ENCODE assay signal across 15 mouse cellular contexts in genomic region chr7:119667893-119668292, GRCm38 (mm10). TPM values are rescaled to one million over a fixed set of nuclear protein-coding genes. Genes with fewer than 3 reads are reported as not detected.
"Had no signal": no experiment of that assay in that cellular context is flagged by ENCODE, and none has a peak within 500 bp of the region (broad histone marks: within the 10 kb centered on the region; RNA-seq: fewer than 3 reads in every experiment).

No protein-coding gene starts in this region.

- DNase-seq: left cerebral cortex, postnatal 4 days; lung, embryonic 14.5 days; lung, postnatal 10 days; lung, postnatal 4 days; midbrain, embryonic 14.5 days; thymus, postnatal 4 days had no signal

- H3K4me1 ChIP-seq: hindbrain, embryonic 15.5 days; limb, embryonic 13.5 days; midbrain, embryonic 10.5 days; neural tube, embryonic 15.5 days had no signal

- H3K27ac ChIP-seq: hindbrain, embryonic 15.5 days; limb, embryonic 13.5 days; liver, embryonic 14.5 days; midbrain, embryonic 10.5 days; neural tube, embryonic 15.5 days; stomach, postnatal 0 days had no signal

- H3K4me2 ChIP-seq: hindbrain, embryonic 15.5 days; limb, embryonic 13.5 days; lung, embryonic 14.5 days; neural tube, embryonic 15.5 days had no signal

- H3K36me3 ChIP-seq: hindbrain, embryonic 15.5 days; limb, embryonic 13.5 days; midbrain, embryonic 10.5 days; neural tube, embryonic 15.5 days had no signal

- H3K9me3 ChIP-seq: hindbrain, embryonic 15.5 days; limb, embryonic 13.5 days; midbrain, embryonic 10.5 days; neural tube, embryonic 15.5 days had no signal

- H3K9ac ChIP-seq: hindbrain, embryonic 15.5 days; limb, embryonic 13.5 days; liver, embryonic 14.5 days; lung, embryonic 14.5 days; neural tube, embryonic 15.5 days had no signal

- H3K4me3 ChIP-seq: hindbrain, embryonic 15.5 days; limb, embryonic 13.5 days; midbrain, embryonic 10.5 days; myocyte; neural tube, embryonic 15.5 days had no signal

- H3K27me3 ChIP-seq: hindbrain, embryonic 15.5 days; limb, embryonic 13.5 days; neural tube, embryonic 15.5 days had no signal

RNA-seq across cellular contexts. Expression of gene Acsm4, which starts 21.9 kb away (rescaled TPM):
- polyA plus RNA-seq: hindbrain, embryonic 15.5 days; large intestine, adult 2 months; limb, embryonic 13.5 days; liver, embryonic 14.5 days; lung, embryonic 14.5 days; midbrain, embryonic 10.5 days; midbrain, embryonic 14.5 days; myocyte; neural tube, embryonic 11.5 days; neural tube, embryonic 15.5 days; stomach, postnatal 0 days had no signal
